Comparison of ENCODE assay signal across 16 mouse cellular contexts in the genomic region with DNA sequence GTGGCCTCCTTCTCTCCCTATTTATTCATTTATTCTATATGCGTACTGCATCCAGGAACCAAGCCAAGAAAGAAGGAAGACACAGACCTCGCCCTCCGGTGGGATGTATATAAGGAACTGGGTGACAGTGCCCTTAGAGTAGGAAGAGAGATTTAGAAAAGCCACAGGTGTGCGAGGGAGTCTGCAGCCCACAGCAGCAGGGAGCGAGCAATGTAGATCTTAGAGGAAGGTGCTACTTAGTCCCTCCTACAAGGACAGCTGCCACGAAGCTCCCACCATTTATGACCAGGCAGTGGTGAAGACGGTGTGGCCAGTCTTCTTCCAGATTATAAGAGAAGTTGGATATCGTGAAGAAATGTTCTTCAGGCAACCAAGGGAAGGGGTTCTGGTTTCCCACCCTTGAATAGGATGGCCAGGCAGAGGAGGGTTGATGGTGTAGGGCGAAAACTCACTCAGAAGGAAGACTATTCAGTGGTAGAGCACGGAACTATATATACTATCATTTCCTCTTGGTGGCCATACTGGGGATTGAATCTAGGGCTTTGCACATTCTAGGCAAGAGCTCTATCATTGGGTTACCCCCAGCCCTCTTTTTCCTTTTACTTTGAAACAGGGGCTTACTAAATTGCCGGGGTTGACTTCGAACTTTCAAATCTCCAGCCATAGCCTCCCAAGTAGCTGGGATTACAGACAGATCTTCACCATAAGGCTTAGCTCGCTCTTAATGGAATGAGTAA.
"Had no signal": no experiment of that assay in that cellular context is flagged by ENCODE, and none has a peak within 500 bp of the region (broad histone marks: within the 10 kb centered on the region; RNA-seq: fewer than 3 reads in every experiment).

No protein-coding gene starts in this region.

- H3K36me3 ChIP-seq: intestine, embryonic 15.5 days; liver, embryonic 12.5 days; liver, embryonic 15.5 days; lung, embryonic 15.5 days; midbrain, embryonic 12.5 days; midbrain, embryonic 15.5 days; neural tube, embryonic 15.5 days; stomach, embryonic 15.5 days had no signal

- DNase-seq: kidney, adult 8-10 months; liver; lung, adult 18-20 months; lung, postnatal 14 days; thymus, postnatal 25 days had no signal

- H3K27me3 ChIP-seq: intestine, embryonic 15.5 days; kidney, embryonic 15.5 days; lung, embryonic 15.5 days; midbrain, embryonic 15.5 days; neural tube, embryonic 15.5 days; stomach, embryonic 15.5 days had no signal

- H3K4me2 ChIP-seq: intestine, embryonic 15.5 days; kidney, embryonic 15.5 days; liver, embryonic 12.5 days; liver, embryonic 15.5 days; lung, embryonic 15.5 days; midbrain, embryonic 12.5 days; midbrain, embryonic 15.5 days; neural tube, embryonic 15.5 days; stomach, embryonic 15.5 days had no signal

- H3K27ac ChIP-seq: intestine, embryonic 15.5 days; kidney, embryonic 15.5 days; liver, embryonic 12.5 days; liver, embryonic 15.5 days; lung, embryonic 15.5 days; macrophage; midbrain, embryonic 12.5 days; midbrain, embryonic 15.5 days; neural tube, embryonic 15.5 days; stomach, embryonic 15.5 days had no signal

- H3K4me3 ChIP-seq: intestine, embryonic 15.5 days; kidney, embryonic 15.5 days; liver, embryonic 12.5 days; liver, embryonic 15.5 days; lung, embryonic 15.5 days; midbrain, embryonic 12.5 days; midbrain, embryonic 15.5 days; myocyte; neural tube, embryonic 15.5 days; stomach, embryonic 15.5 days had no signal

- H3K9ac ChIP-seq: intestine, embryonic 15.5 days; kidney, embryonic 15.5 days; liver, embryonic 12.5 days; liver, embryonic 15.5 days; lung, embryonic 15.5 days; midbrain, embryonic 12.5 days; midbrain, embryonic 15.5 days; neural tube, embryonic 15.5 days; stomach, embryonic 15.5 days had no signal

- ATAC-seq: intestine, embryonic 15.5 days; liver, embryonic 12.5 days; midbrain, embryonic 15.5 days had no signal

- H3K9me3 ChIP-seq: intestine, embryonic 15.5 days; kidney, embryonic 15.5 days; liver, embryonic 12.5 days; liver, embryonic 15.5 days; lung, embryonic 15.5 days; midbrain, embryonic 12.5 days; midbrain, embryonic 15.5 days; neural tube, embryonic 15.5 days; stomach, embryonic 15.5 days had no signal
